Mouse (Mus musculus): Measurements from ENCODE around the gene Cd300ld3. TPM values are rescaled to one million over a fixed set of nuclear protein-coding genes. Genes with fewer than 3 reads are reported as not detected.
"Not testable (repeated sequence)": the region's sequence is repeated elsewhere in the genome, so short reads cannot be mapped to it uniquely, and the experiment has no call there.

Cd300ld3 gene
- polyA plus RNA-seq, 1 experiment from 2014 or later = not detected

- not testable (repeated sequence) for H3K9me3 ChIP-seq (ENCODE audit: control insufficient read depth, low read length)
Observed at GRCm38 (mm10) chr11:115037669-115038068, 10.5 kb downstream of the Cd300ld3 start, which contains the start of gene Cd300ld5. TSS of gene Cd300ld5 (minus strand) at chr11:115037769.

GRCm38 (mm10) chr11:115026912-115027311, 21.3 kb downstream of the Cd300ld3 start, which contains the start of gene Cd300ld4:
TSS of gene Cd300ld4 (minus strand) at chr11:115027012.
- WGBS = no CpG with 5 or more reads among the region's 6 CpGs
- not testable (repeated sequence) for H3K27me3 ChIP-seq (ENCODE audit: control insufficient read depth, insufficient read depth, low read length); ATAC-seq (replicated peaks; ENCODE audit: low FRiP score); H3K27ac ChIP-seq (ENCODE audit: low read depth, low read length); H3K9ac ChIP-seq (ENCODE audit: low read length); H3K9me3 ChIP-seq (ENCODE audit: control insufficient read depth, low read length); H3K36me3 ChIP-seq (ENCODE audit: control insufficient read depth, insufficient read depth, low read length); H3K4me2 ChIP-seq (ENCODE audit: low read depth, low read length, severe bottlenecking); H3K4me3 ChIP-seq (ENCODE audit: low read depth, low read length); H3K4me1 ChIP-seq (replicated peaks; ENCODE audit: control insufficient read depth, insufficient read depth, low read length); DNase-seq (ENCODE audit: low spot score)

More at GRCm38 (mm10) chr11:115037669-115038068, 10.5 kb downstream of the Cd300ld3 start, which contains the start of gene Cd300ld5:
- WGBS = no CpG with 5 or more reads among the region's 6 CpGs
- H3K27ac ChIP-seq (ENCODE audit: low read depth, low read length); H3K4me3 ChIP-seq (ENCODE audit: low read depth, low read length); H3K36me3 ChIP-seq (ENCODE audit: control insufficient read depth, insufficient read depth, low read length); H3K9ac ChIP-seq (ENCODE audit: low read length); H3K4me2 ChIP-seq (ENCODE audit: low read depth, low read length, severe bottlenecking); DNase-seq (ENCODE audit: low spot score); H3K4me1 ChIP-seq (replicated peaks; ENCODE audit: control insufficient read depth, insufficient read depth, low read length); H3K27me3 ChIP-seq (ENCODE audit: control insufficient read depth, insufficient read depth, low read length); ATAC-seq (replicated peaks; ENCODE audit: low FRiP score): not testable (repeated sequence)

GRCm38 (mm10) chr11:115016093-115016492, 32.1 kb downstream of the Cd300ld3 start, which contains the start of gene Cd300ld2:
TSS of gene Cd300ld2 (minus strand) at chr11:115016193.
- not testable (repeated sequence) for H3K9ac ChIP-seq (ENCODE audit: low read length); H3K27ac ChIP-seq (ENCODE audit: low read depth, low read length); ATAC-seq (replicated peaks; ENCODE audit: low FRiP score); H3K27me3 ChIP-seq (ENCODE audit: control insufficient read depth, insufficient read depth, low read length); DNase-seq (ENCODE audit: low spot score); H3K9me3 ChIP-seq (ENCODE audit: control insufficient read depth, low read length); H3K36me3 ChIP-seq (ENCODE audit: control insufficient read depth, insufficient read depth, low read length); H3K4me3 ChIP-seq (ENCODE audit: low read depth, low read length); H3K4me2 ChIP-seq (ENCODE audit: low read depth, low read length, severe bottlenecking); H3K4me1 ChIP-seq (replicated peaks; ENCODE audit: control insufficient read depth, insufficient read depth, low read length)
- no CpG with 5 or more reads among the region's 7 CpGs for WGBS

- Histone ChIP-seq H3K27ac (ENCODE audit: low read depth, low read length) (no peak overlapping the region), H3K4me2 (ENCODE audit: low read depth, low read length, severe bottlenecking) (no peak overlapping the region), H3K4me3 (ENCODE audit: low read depth, low read length) (no peak overlapping the region), H3K36me3 (ENCODE audit: control insufficient read depth, insufficient read depth, low read length) (no peaks in the 10 kb centered on the region), H3K27me3 (ENCODE audit: control insufficient read depth, insufficient read depth, low read length) (no peaks in the 10 kb centered on the region), H3K4me1 (replicated peaks; ENCODE audit: control insufficient read depth, insufficient read depth, low read length) (no peaks in the 10 kb centered on the region), H3K9ac (ENCODE audit: low read length) (no peak overlapping the region), H3K9me3 (ENCODE audit: control insufficient read depth, low read length) (no peaks in the 10 kb centered on the region)
- no peak for ATAC-seq (replicated peaks; ENCODE audit: low FRiP score)
- WGBS = 80% methylated on average over 5 of the region's 5 CpGs
- no peak for DNase-seq (ENCODE audit: low spot score)
Observed at GRCm38 (mm10) chr11:115004070-115004469, 44.1 kb downstream of the Cd300ld3 start.

GRCm38 (mm10) chr11:115001474-115002040, 46.7 kb downstream of the Cd300ld3 start, which contains the start of gene Cd300c2:
TSS of gene Cd300c2 (minus strand) at chr11:115001880.
- no peaks in the 10 kb centered on the region for H3K27me3 ChIP-seq (ENCODE audit: control insufficient read depth, insufficient read depth, low read length)
- H3K9ac ChIP-seq (ENCODE audit: low read length) = no peak within 1 kb of the TSS
- H3K4me3 ChIP-seq (ENCODE audit: low read depth, low read length) = no peak within 1 kb of the TSS
- 85% methylated on average over 7 of the region's 7 CpGs for WGBS
- no peak within 1 kb of the TSS for H3K27ac ChIP-seq (ENCODE audit: low read depth, low read length)
- H3K4me1 ChIP-seq (replicated peaks; ENCODE audit: control insufficient read depth, insufficient read depth, low read length) = no peaks in the 10 kb centered on the region
- no peak within 1 kb of the TSS for H3K4me2 ChIP-seq (ENCODE audit: low read depth, low read length, severe bottlenecking)
- DNase-seq (ENCODE audit: low spot score) (no peak), ATAC-seq (replicated peaks; ENCODE audit: low FRiP score) (no peak)
- no peaks in the 10 kb centered on the region for H3K9me3 ChIP-seq (ENCODE audit: control insufficient read depth, low read length)
- H3K36me3 ChIP-seq (ENCODE audit: control insufficient read depth, insufficient read depth, low read length) = no peaks in the 10 kb centered on the region

Other genes starting within 250 kb of the Cd300ld3 start
- gene Gpr142, start 249.5 kb downstream of the Cd300ld3 start, polyA plus RNA-seq (2014; fragmentation: Nextera tagmentation; extraction: Ambion mirVana) = not detected in 2 replicates
- 14.1 and 14.4 TPM in 2 replicates for gene Gprc5c, start 197.3 kb downstream of the Cd300ld3 start, polyA plus RNA-seq (2014; fragmentation: Nextera tagmentation; extraction: Ambion mirVana)
- 0.35 and 0.64 TPM in 2 replicates for gene Cd300a, start 158.4 kb downstream of the Cd300ld3 start, polyA plus RNA-seq (2014; fragmentation: Nextera tagmentation; extraction: Ambion mirVana)
- 0.15 TPM in 1 of 2 replicates, not detected in the other for gene Cd300lb, start 114.0 kb downstream of the Cd300ld3 start, polyA plus RNA-seq (2014; fragmentation: Nextera tagmentation; extraction: Ambion mirVana)
- not detected in 2 replicates for gene Cd300c, start 79.3 kb downstream of the Cd300ld3 start, polyA plus RNA-seq (2014; fragmentation: Nextera tagmentation; extraction: Ambion mirVana)
- gene Cd300ld, start 58.5 kb downstream of the Cd300ld3 start, polyA plus RNA-seq (2014; fragmentation: Nextera tagmentation; extraction: Ambion mirVana) = not detected in 2 replicates
- gene Cd300c2, start 46.5 kb downstream of the Cd300ld3 start, polyA plus RNA-seq (2014; fragmentation: Nextera tagmentation; extraction: Ambion mirVana) = 0.65 and 0.77 TPM in 2 replicates
- gene Cd300ld2, start 32.2 kb downstream of the Cd300ld3 start, polyA plus RNA-seq (2014; fragmentation: Nextera tagmentation; extraction: Ambion mirVana) = not detected in 2 replicates
- gene Cd300ld4, start 21.4 kb downstream of the Cd300ld3 start, polyA plus RNA-seq (2014; fragmentation: Nextera tagmentation; extraction: Ambion mirVana) = not detected in 2 replicates
- gene Cd300ld5, start 10.6 kb downstream of the Cd300ld3 start, polyA plus RNA-seq (2014; fragmentation: Nextera tagmentation; extraction: Ambion mirVana) = not detected in 2 replicates
- gene Cd300e, start 13.8 kb upstream of the Cd300ld3 start, polyA plus RNA-seq (2014; fragmentation: Nextera tagmentation; extraction: Ambion mirVana) = not detected in 2 replicates
- gene Rab37, start 43.0 kb upstream of the Cd300ld3 start, polyA plus RNA-seq (2014; fragmentation: Nextera tagmentation; extraction: Ambion mirVana) = 0.83 and 0.98 TPM in 2 replicates
- gene Cd300lf, start 85.6 kb upstream of the Cd300ld3 start, polyA plus RNA-seq (2014; fragmentation: Nextera tagmentation; extraction: Ambion mirVana) = not detected in 2 replicates
- 34.3 and 35.2 TPM in 2 replicates for gene Slc9a3r1, start 114.9 kb upstream of the Cd300ld3 start, polyA plus RNA-seq (2014; fragmentation: Nextera tagmentation; extraction: Ambion mirVana)
- gene Tmem104, start 139.1 kb upstream of the Cd300ld3 start, polyA plus RNA-seq (2014; fragmentation: Nextera tagmentation; extraction: Ambion mirVana) = 8.8 and 9.2 TPM in 2 replicates
- 13.8 and 16.0 TPM in 2 replicates for gene Nat9, start 139.4 kb upstream of the Cd300ld3 start, polyA plus RNA-seq (2014; fragmentation: Nextera tagmentation; extraction: Ambion mirVana)
- gene Grin2c, start 218.8 kb upstream of the Cd300ld3 start, polyA plus RNA-seq (2014; fragmentation: Nextera tagmentation; extraction: Ambion mirVana) = 0.12 TPM in 1 of 2 replicates, not detected in the other
- 13.8 and 15.6 TPM in 2 replicates for gene Fdxr, start 228.6 kb upstream of the Cd300ld3 start, polyA plus RNA-seq (2014; fragmentation: Nextera tagmentation; extraction: Ambion mirVana)
- gene Fads6, start 249.3 kb upstream of the Cd300ld3 start, polyA plus RNA-seq (2014; fragmentation: Nextera tagmentation; extraction: Ambion mirVana) = 0.25 and 0.45 TPM in 2 replicates